Mouse (Mus musculus) layer of hippocampus, adult 2 months (tissue): ENCODE measurements around the gene Crb1. TPM values are rescaled to one million over a fixed set of nuclear protein-coding genes. Genes with fewer than 3 reads are reported as not detected.
"Not testable (repeated sequence)": the region's sequence is repeated elsewhere in the genome, so short reads cannot be mapped to it uniquely, and the experiment has no call there.

Experiments used
- DNase-seq, 2 experiments: peaks; one replicate each; pipeline ENCODE4 v3.0.0; 2022; ENCODE audit warnings: low spot score in 2 of 2
- H3K27ac ChIP-seq: fragments of 200-600 bp; 2 replicates; pipeline ENCODE4 v1.8.1; 2022
- H3K4me3 ChIP-seq: fragments of 200-600 bp; 2 replicates; pipeline ENCODE4 v1.8.1; 2022; ENCODE audit warnings: mild to moderate bottlenecking
- CTCF ChIP-seq: fragments of 200-600 bp; conservative IDR thresholded peaks from 2 replicates; pipeline ENCODE4 v1.8.1; 2022; ENCODE audit warnings: antibody characterized with exemption, mild to moderate bottlenecking, moderate library complexity
- total RNA-seq, 2 experiments: library from RNA; stranded (reverse); gene quantifications; 2 replicates each; pipeline ENCODE4 v1.2.3; 2021

Crb1 gene
- total RNA-seq, 2 experiments from 2014 or later: 0.32 to 0.82 TPM

- TF ChIP-seq CTCF: peak; percentile 78
- H3K4me3 ChIP-seq: no peak overlapping the region
- DNase-seq: no peak
- H3K27ac ChIP-seq: no peak overlapping the region
Measured at GRCm38 (mm10) chr1:139314297-139314874, 62.5 kb downstream of the Crb1 start.

- DNase-seq: no peak
- H3K27ac ChIP-seq: no peak overlapping the region
- H3K4me3 ChIP-seq: no peak overlapping the region
- no peak for TF ChIP-seq CTCF
Measured at GRCm38 (mm10) chr1:139308915-139309314, 68.0 kb downstream of the Crb1 start.

- DNase-seq: not testable (repeated sequence)
Measured at GRCm38 (mm10) chr1:139302519-139302918, 74.4 kb downstream of the Crb1 start.

GRCm38 (mm10) chr1:139301830-139302229, 75.1 kb downstream of the Crb1 start:
- TF ChIP-seq CTCF: no peak
- Histone ChIP-seq H3K27ac (no peak overlapping the region), H3K4me3 (no peak overlapping the region)
- no peak for DNase-seq

More at GRCm38 (mm10) chr1:139302519-139302918, 74.4 kb downstream of the Crb1 start:
- H3K27ac ChIP-seq, H3K4me3 ChIP-seq: not testable (repeated sequence)

GRCm38 (mm10) chr1:139292023-139292422, 84.9 kb downstream of the Crb1 start:
- no peak for DNase-seq

GRCm38 (mm10) chr1:139291593-139291992, 85.3 kb downstream of the Crb1 start:
- no peak for TF ChIP-seq CTCF
- Histone ChIP-seq H3K4me3 (no peak overlapping the region), H3K27ac (no peak overlapping the region)
- no peak for DNase-seq

More at GRCm38 (mm10) chr1:139292023-139292422, 84.9 kb downstream of the Crb1 start:
- Histone ChIP-seq H3K4me3 (no peak overlapping the region), H3K27ac (no peak overlapping the region)
- TF ChIP-seq CTCF: no peak

- H3K4me3 ChIP-seq: no peak overlapping the region
Measured at GRCm38 (mm10) chr1:139276619-139277320, 100.1 kb downstream of the Crb1 start.

GRCm38 (mm10) chr1:139267844-139268243, 109.1 kb downstream of the Crb1 start:
- peak; percentile 97 for TF ChIP-seq CTCF
- Histone ChIP-seq H3K27ac (no peak overlapping the region), H3K4me3 (no peak overlapping the region)
- peak; percentile 57 to 75 for DNase-seq

More at GRCm38 (mm10) chr1:139276619-139277320, 100.1 kb downstream of the Crb1 start:
- DNase-seq: no peak
- H3K27ac ChIP-seq: no peak overlapping the region
- TF ChIP-seq CTCF: no peak

- no peak for TF ChIP-seq CTCF
- Histone ChIP-seq H3K27ac (no peak overlapping the region), H3K4me3 (no peak overlapping the region)
- DNase-seq: no peak
Measured at GRCm38 (mm10) chr1:139264245-139264644, 112.7 kb downstream of the Crb1 start.

- DNase-seq: no peak
- no peak for TF ChIP-seq CTCF
- H3K4me3 ChIP-seq: no peak overlapping the region
- no peak overlapping the region for H3K27ac ChIP-seq
Measured at GRCm38 (mm10) chr1:139263158-139263557, 113.7 kb downstream of the Crb1 start.

GRCm38 (mm10) chr1:139255581-139255980, 121.3 kb downstream of the Crb1 start:
- no peak for DNase-seq
- no peak for TF ChIP-seq CTCF

GRCm38 (mm10) chr1:139252041-139252440, 124.9 kb downstream of the Crb1 start:
- DNase-seq: no peak
- no peak for TF ChIP-seq CTCF
- H3K27ac ChIP-seq: no peak overlapping the region
- no peak overlapping the region for H3K4me3 ChIP-seq

More at GRCm38 (mm10) chr1:139255581-139255980, 121.3 kb downstream of the Crb1 start:
- Histone ChIP-seq H3K4me3 (no peak overlapping the region), H3K27ac (no peak overlapping the region)

GRCm38 (mm10) chr1:139249159-139249558, 127.7 kb downstream of the Crb1 start:
- TF ChIP-seq CTCF: no peak
- Histone ChIP-seq H3K27ac (no peak overlapping the region), H3K4me3 (no peak overlapping the region)
- no peak for DNase-seq
